Mouse (Mus musculus) mouse embryonic stem cell (cell line): Measurements from ENCODE around the gene Zfp318.

Experiments used
- in situ Hi-C, 2 experiments: fragments of 300-500 bp; cut with MboI; formaldehyde crosslinking; loops; 1 replicate in 1 of 2; 3 replicates in 1 of 2; pipeline ENCODE4 v1.14.3; 2019 to 2020; ENCODE audit warnings: low sequenced_read_pairs in 2 of 2, low pct_unique_long_range_greater_than_20kb in 1 of 2, mixed read lengths in 1 of 2; ENCODE audit not compliant: unreplicated experiment in 1 of 2

Zfp318 gene

GRCm38 (mm10) chr17:46383294-46384060, at the start of gene Zfp318:
Gene Zfp318 (plus strand): TSS chr17:46383731.
- in situ Hi-C loops = no loop called here

GRCm38 (mm10) chr17:46336475-46336874, 47.1 kb upstream of the Zfp318 start:
- in situ Hi-C loops = no loop called here

GRCm38 (mm10) chr17:46341208-46341607, 42.3 kb upstream of the Zfp318 start:
- in situ Hi-C loops = no loop called here

- in situ Hi-C loops = loop anchor here in 1 of 2 experiments (25.0 kb wide), 1 partner anchor 736 kb away; no protein-coding TSS in a partner anchor
These were observed 32.4 kb upstream of the Zfp318 start for GRCm38 (mm10) chr17:46351026-46351700.

GRCm38 (mm10) chr17:46371783-46372182, 11.7 kb upstream of the Zfp318 start:
- in situ Hi-C loops = loop anchor here in 1 of 2 experiments (25.0 kb wide), 1 partner anchor 716 kb away; no protein-coding TSS in a partner anchor

- in situ Hi-C loops = no loop called here
These were observed 5.0 kb upstream of the Zfp318 start for GRCm38 (mm10) chr17:46378564-46378963.

GRCm38 (mm10) chr17:46384061-46384801, 700 bp downstream of the Zfp318 start:
- in situ Hi-C loops = no loop called here

GRCm38 (mm10) chr17:46388200-46388599, 4.7 kb downstream of the Zfp318 start:
- in situ Hi-C loops = no loop called here

- in situ Hi-C loops = no loop called here
These were observed 9.5 kb downstream of the Zfp318 start for GRCm38 (mm10) chr17:46393012-46393411.

GRCm38 (mm10) chr17:46394631-46395030, 11.1 kb downstream of the Zfp318 start:
- in situ Hi-C loops = no loop called here

- in situ Hi-C loops = no loop called here
These were observed 24.9 kb downstream of the Zfp318 start for GRCm38 (mm10) chr17:46408478-46408877.

- in situ Hi-C loops = no loop called here
These were observed 35.1 kb downstream of the Zfp318 start for GRCm38 (mm10) chr17:46418628-46419027.

GRCm38 (mm10) chr17:46419717-46420116, 36.2 kb downstream of the Zfp318 start:
- in situ Hi-C loops = no loop called here

GRCm38 (mm10) chr17:46426496-46426895, 43.0 kb downstream of the Zfp318 start:
- in situ Hi-C loops = no loop called here

- in situ Hi-C loops = no loop called here
These were observed 45.4 kb downstream of the Zfp318 start, which contains the start of gene Crip3 for GRCm38 (mm10) chr17:46428761-46429414. Gene Crip3 (plus strand): TSS chr17:46428926.

GRCm38 (mm10) chr17:46433627-46434026, 50.1 kb downstream of the Zfp318 start:
- in situ Hi-C loops = no loop called here

- in situ Hi-C loops = no loop called here
These were observed 53.3 kb downstream of the Zfp318 start for GRCm38 (mm10) chr17:46436672-46437366.

GRCm38 (mm10) chr17:46438298-46438873, 54.9 kb downstream of the Zfp318 start, which contains the start of gene Slc22a7:
Gene Slc22a7 (minus strand): TSS chr17:46438457.
- in situ Hi-C loops = no loop called here
